Mouse (Mus musculus) ES-Bruce4 (cell line): ENCODE data around the gene Psmb7.

ENCODE experiments used
- CTCF ChIP-seq: IDR thresholded peaks from one replicate; pipeline ENCODE4 v1.8.1; 2011; ENCODE audit warnings: low read depth, low read length
- EP300 ChIP-seq: IDR thresholded peaks from 2 replicates; pipeline ENCODE4 v1.6.1; 2011; ENCODE audit warnings: low read depth, low read length; ENCODE audit not compliant: insufficient read depth
- POLR2A ChIP-seq: IDR thresholded peaks from one replicate; pipeline ENCODE4 v1.8.1; 2011; ENCODE audit warnings: low read length; ENCODE audit not compliant: insufficient read depth

GRCm38 (mm10) chr2:38607716-38608115 lies 36.2 kb downstream of the Psmb7 start:
- TF ChIP-seq CTCF (no peak), POLR2A (no peak), EP300 (no peak)
